Mouse (Mus musculus) hindlimb bud, embryonic 11.5 days (tissue): Measurements from ENCODE around the gene Tfam.

Experiments
- DNase-seq: peaks from one replicate; pipeline ENCODE4 v3.0.0-alpha.2; 2012; ENCODE audit warnings: low read depth, low spot score; ENCODE audit errors: extremely low spot score

Gene Tfam

GRCm38 (mm10) chr10:71238240-71238554 is at the start of gene Tfam:
TSS of gene Tfam (minus strand) at chr10:71238280.
- no peak for DNase-seq

DNA sequence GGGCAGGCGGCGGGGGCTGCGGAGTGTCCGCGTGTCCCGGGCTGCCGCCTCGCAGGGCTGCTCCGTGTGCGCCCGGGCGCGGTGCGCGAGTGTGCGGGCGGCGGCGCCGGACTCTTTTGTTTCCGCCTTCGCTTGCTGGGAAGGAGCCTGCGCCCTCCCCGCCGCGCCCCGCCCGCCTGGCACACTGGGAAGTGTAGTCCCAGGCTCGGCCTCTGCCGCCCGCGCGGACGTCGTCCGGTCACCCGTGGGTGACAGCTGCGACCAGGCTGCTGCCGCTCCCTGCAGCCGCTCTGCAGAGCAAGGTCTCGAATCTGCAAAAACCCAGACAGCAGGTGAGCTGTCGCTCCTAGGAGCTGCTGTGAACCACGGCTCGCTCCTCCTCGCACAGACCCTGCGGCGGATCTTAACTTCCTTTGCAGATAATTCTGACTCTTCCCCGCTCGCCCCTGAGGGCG is 47.1 kb upstream of the Tfam start, which contains the start of gene Ube2d1:
Gene Ube2d1 (minus strand): TSS at position 137 of the 455 bp plus-strand sequence.
- DNase-seq, result no peak

- no peak for DNase-seq
These were observed 46.5 kb upstream of the Tfam start for GRCm38 (mm10) chr10:71284511-71285125.

DNA sequence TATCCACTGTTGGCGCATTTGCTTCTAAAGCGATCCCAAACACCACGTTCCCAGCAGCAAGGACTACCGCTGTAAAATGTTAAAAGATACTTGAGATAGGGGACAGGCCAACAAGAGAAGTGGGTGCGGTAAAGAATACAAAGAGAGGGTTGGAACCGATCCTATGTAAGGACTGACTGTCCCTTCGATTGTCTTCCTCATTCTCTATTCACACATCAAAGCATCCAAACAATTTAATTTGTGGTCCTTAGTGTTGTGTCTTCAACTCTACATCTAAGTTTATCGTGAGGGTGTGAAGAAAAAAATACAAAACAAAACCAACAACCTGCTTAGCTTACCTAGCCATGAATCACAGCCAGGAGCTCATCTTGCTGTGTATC is 46.0 kb upstream of the Tfam start:
- no peak for DNase-seq

DNA sequence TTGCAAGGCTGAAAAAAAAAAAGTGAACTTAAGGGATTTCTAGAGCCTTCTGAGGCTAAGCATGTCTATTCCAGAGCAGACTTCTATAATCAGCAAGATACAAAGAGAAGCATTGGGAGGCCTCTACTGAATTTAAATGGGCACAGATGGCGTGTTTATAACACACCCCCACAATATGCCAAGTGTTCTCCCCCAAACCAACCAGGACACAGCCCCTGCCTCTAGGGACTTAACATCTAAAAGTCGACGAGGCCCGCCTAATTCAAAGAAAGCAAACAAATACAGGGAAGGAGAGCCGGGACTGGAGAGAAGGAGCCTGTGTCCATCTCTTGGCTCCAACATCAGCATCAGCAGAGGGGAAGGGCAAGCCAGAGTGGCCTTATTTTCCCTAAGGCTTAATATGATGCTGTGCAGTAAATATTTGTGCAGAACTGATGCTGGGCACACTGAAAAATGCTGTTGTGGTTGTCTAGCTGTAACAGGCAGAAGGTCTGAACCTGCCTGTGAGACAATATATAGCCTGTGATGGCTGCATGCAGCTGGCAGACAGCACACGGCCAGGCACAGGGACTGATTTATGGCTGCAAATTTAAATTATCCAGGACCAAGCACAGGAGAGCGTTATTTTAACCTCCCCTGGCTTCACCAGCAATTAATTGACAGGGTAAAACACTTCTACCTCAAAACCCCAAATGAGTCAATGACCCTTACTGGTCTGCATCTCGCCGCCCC is 35.1 kb upstream of the Tfam start:
- DNase-seq, result no peak

GRCm38 (mm10) chr10:71267973-71268372 is 29.9 kb upstream of the Tfam start:
- no peak for DNase-seq

- no peak for DNase-seq
These were observed 29.4 kb upstream of the Tfam start for GRCm38 (mm10) chr10:71267511-71267910.

- DNase-seq, result no peak
These were observed 27.0 kb upstream of the Tfam start for GRCm38 (mm10) chr10:71265067-71265466.

GRCm38 (mm10) chr10:71261637-71262036 is 23.6 kb upstream of the Tfam start:
- no peak for DNase-seq

DNA sequence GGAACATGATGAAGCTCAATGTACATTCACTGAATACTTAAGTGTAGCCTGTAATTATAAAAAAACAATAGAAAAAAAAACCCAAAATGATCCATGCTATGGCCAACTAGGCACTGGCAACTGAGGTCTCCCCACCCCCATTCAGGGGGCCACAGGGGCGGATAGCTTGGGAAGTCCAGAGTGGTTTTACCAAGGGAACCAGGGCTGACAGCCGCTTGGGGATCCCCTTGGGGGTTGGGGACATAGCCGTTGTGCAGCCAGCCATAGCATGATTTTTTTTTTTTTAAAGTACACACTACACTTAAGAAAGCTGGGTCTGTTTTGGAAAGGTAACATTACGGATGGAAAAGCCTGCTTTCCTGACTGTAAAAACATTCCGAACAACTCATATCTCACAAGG is 20.9 kb upstream of the Tfam start:
- no peak for DNase-seq

GRCm38 (mm10) chr10:71258516-71258915 is 20.4 kb upstream of the Tfam start:
- DNase-seq, result no peak

DNA sequence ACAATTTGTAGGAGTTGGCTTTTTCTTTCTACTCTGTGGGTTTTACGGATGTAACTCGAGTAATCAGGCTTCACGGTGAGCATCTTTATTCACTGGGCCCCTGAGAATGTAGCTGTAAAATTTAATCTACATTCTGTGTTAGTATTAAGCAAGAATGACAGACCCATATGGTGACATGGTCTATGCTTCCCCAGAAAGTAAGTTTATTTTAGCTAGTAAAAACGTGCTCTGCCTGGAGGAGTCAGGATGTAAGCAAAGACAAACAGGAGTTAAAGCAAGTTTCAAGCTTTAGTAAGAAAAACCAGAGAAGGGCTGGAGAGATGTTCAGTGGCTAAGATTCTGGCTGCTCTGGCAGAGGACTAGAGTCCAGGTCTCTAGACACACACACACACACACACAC is 15.1 kb upstream of the Tfam start:
- DNase-seq, result no peak

DNA sequence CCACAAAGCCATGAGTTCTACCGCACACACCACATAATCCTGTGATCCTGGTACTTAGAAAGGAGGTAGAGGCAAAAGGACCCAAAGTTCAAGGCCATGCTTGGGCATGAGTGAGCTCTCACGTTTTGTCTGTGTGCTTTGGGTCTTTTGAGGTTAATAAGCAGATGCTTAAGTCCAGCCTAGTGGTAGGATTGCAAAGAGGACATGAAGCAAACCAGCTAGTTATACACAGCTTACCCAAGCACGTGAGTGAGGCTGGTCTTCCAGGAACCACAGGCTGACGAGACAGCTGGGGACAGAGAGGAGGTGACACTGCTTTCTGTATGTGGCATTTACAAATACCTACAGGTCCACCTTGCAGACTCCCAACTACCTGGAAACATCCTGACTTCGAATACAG is 14.3 kb upstream of the Tfam start:
- no peak for DNase-seq

- no peak for DNase-seq
These were observed 13.8 kb upstream of the Tfam start for GRCm38 (mm10) chr10:71251846-71252245.

GRCm38 (mm10) chr10:71251256-71251655 is 13.2 kb upstream of the Tfam start:
- DNase-seq, result no peak

GRCm38 (mm10) chr10:71250472-71250871 is 12.4 kb upstream of the Tfam start:
- no peak for DNase-seq

DNA sequence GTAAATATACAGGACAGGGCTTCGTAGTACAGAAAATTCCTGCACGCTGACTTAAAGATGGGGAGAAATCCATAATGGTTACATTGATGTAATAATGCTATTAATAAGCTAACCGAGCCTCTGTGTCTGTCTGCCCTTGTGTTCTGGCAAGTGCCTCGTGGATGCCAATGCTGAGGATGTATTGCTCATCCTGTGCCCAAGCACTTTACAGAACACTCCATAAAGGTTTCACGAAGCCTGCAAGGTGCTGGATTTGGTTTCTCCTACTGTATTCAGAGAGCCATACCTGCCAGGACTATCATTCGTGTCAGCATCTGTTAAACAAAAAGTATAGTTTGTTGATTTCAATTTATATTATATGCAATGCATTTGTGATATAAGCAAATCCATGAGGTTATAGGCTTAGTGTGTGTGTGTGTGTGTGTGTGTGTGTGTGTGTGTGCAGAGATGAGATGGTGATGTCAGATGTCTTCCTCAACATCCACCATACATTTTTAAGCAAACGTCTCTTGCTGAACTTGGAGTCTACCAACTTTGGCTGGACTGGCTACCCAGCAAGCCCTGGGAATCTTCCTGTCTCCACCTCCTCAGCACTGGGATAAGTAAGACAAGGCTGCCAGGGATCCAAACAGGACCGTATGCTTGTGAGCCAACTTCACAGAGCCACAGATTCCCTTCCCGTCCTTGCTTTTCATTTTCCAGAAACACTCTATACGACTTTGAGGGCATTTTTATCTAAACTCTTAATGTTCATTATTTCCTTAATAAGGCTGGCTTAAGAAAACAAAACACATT is 11.2 kb upstream of the Tfam start:
- no peak for DNase-seq

GRCm38 (mm10) chr10:71246956-71247355 is 8.9 kb upstream of the Tfam start:
- no peak for DNase-seq

- DNase-seq, result no peak
These were observed 1.5 kb upstream of the Tfam start for GRCm38 (mm10) chr10:71239479-71240120.

DNA sequence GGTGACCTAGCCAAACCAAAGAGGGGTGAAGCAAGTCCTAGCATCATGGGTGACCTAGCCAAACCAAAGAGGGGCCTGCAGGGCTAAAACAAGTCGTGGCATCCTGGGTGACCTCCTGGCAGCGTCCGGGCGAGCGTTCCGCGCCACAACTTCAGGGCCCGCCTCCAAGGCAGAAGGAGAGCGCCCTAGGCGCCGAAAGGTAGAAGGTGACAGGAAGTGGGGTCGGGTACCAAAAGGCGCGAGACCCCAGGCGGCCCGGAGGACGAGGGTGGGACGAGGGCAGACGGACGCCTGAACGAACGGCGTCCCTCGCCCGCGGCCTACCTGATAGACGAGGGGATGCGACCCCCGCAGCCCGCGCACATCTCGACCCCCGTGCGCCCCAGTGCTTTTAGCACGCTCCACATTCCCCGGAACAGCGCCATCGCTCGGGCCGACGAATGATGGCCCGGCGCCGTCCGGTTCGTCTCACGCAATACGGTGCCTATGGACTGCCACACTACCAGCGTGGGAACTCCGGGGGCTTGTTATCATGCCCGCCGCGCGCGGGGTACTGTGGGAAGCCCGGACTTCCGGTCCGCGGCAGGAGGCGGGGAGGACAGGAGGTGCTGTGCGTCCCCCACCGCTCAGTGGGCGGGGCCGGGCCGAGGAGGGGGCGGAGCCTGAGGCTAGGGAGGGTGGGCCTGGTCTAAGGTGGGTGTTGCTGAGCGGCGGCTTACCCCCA is 402 bp downstream of the Tfam start:
- DNase-seq, result peak; percentile 63

- DNase-seq, result no peak
These were observed 4.0 kb downstream of the Tfam start for GRCm38 (mm10) chr10:71234071-71234470.
